Mouse (Mus musculus) left cerebral cortex, adult 2 months (tissue): ENCODE measurements around the gene Olfr1417. TPM values are rescaled to one million over a fixed set of nuclear protein-coding genes. Genes with fewer than 3 reads are reported as not detected.
"Not testable (repeated sequence)": the region's sequence is repeated elsewhere in the genome, so short reads cannot be mapped to it uniquely, and the experiment has no call there.

Source experiments
- DNase-seq, 2 experiments: peaks; one replicate each; pipeline ENCODE4 v3.0.0; 2021 to 2022; ENCODE audit warnings: low spot score in 2 of 2, mixed read lengths in 1 of 2; ENCODE audit errors: extremely low spot score in 1 of 2
- H3K27ac ChIP-seq: fragments of 200-600 bp; 2 replicates; pipeline ENCODE4 v1.8.1; 2022
- H3K4me3 ChIP-seq: fragments of 200-600 bp; 2 replicates; pipeline ENCODE4 v1.8.1; 2022
- CTCF ChIP-seq: fragments of 200-600 bp; IDR thresholded peaks from 2 replicates; pipeline ENCODE4 v1.8.1; 2022; ENCODE audit warnings: antibody characterized with exemption, mild to moderate bottlenecking, moderate library complexity
- intact Hi-C: fragments of 180-260 bp; cut with DNase I; formaldehyde crosslinking; loops from one replicate; pipeline ENCODE4 v1.15.1; 2025
- long read RNA-seq, 2 experiments: library from polyadenylated mRNA; stranded (forward); transcript quantifications; one replicate each; pipeline ENCODE4 v2.0.0; 2021; ENCODE audit warnings: borderline mapping rate in 2 of 2
- total RNA-seq, 2 experiments: library from RNA; stranded (reverse); gene quantifications; 2 replicates each; pipeline ENCODE4 v1.2.3; 2021

Gene Olfr1417
- not detected for total RNA-seq
- long read RNA-seq, experiment 1 = 0 reads
- long read RNA-seq, experiment 2 = 0 reads

- intact Hi-C loops = no loop called here
- no peak within 1 kb of the TSS for H3K27ac ChIP-seq
- H3K4me3 ChIP-seq = no peak within 1 kb of the TSS
- no peak for DNase-seq
- no peak for TF ChIP-seq CTCF
Measured at GRCm38 (mm10) chr19:11839119-11839518, at the start of gene Olfr1417. Olfr1417 (minus strand) TSS chr19:11839219.

- DNase-seq = no peak
- no peak within 1 kb of the TSS for H3K4me3 ChIP-seq
- intact Hi-C loops = no loop called here
- TF ChIP-seq CTCF = no peak
- H3K27ac ChIP-seq = no peak within 1 kb of the TSS
Measured at GRCm38 (mm10) chr19:11886265-11886664, 47.2 kb upstream of the Olfr1417 start, which contains the start of gene Olfr1420. Olfr1420 (plus strand) TSS chr19:11886565.

- DNase-seq, H3K27ac ChIP-seq, H3K4me3 ChIP-seq, intact Hi-C loops: not testable (repeated sequence)
Measured at GRCm38 (mm10) chr19:11878404-11878803, 39.4 kb upstream of the Olfr1417 start.

- Histone ChIP-seq H3K4me3 (no peak within 1 kb of the TSS), H3K27ac (no peak within 1 kb of the TSS)
- intact Hi-C loops = no loop called here
- TF ChIP-seq CTCF = no peak
- DNase-seq = no peak
Measured at GRCm38 (mm10) chr19:11875006-11875405, 36.0 kb upstream of the Olfr1417 start, which contains the start of gene Olfr1419. Olfr1419 (minus strand) TSS chr19:11875106.

- H3K27ac ChIP-seq = no peak overlapping the region
- no peak for DNase-seq
- TF ChIP-seq CTCF = no peak; the same call in 1 of the 2 replicates
- no peak overlapping the region for H3K4me3 ChIP-seq
- intact Hi-C loops = no loop called here
Measured at GRCm38 (mm10) chr19:11867837-11868236, 28.8 kb upstream of the Olfr1417 start.

- no peak for DNase-seq
- no peak within 1 kb of the TSS for H3K4me3 ChIP-seq
- no peak for TF ChIP-seq CTCF
- intact Hi-C loops = no loop called here
- no peak within 1 kb of the TSS for H3K27ac ChIP-seq
Measured at GRCm38 (mm10) chr19:11860966-11861365, 21.9 kb upstream of the Olfr1417 start, which contains the start of gene Olfr1418. Olfr1418 (minus strand) TSS chr19:11861066.

- intact Hi-C loops = no loop called here
- Histone ChIP-seq H3K4me3 (no peak overlapping the region), H3K27ac (no peak overlapping the region)
- no peak for DNase-seq
- TF ChIP-seq CTCF = no peak
Measured at GRCm38 (mm10) chr19:11856506-11856905, 17.5 kb upstream of the Olfr1417 start.

GRCm38 (mm10) chr19:11854821-11855220 is 15.8 kb upstream of the Olfr1417 start:
- intact Hi-C loops = no loop called here
- DNase-seq = no peak
- no peak for TF ChIP-seq CTCF
- Histone ChIP-seq H3K27ac (no peak overlapping the region), H3K4me3 (no peak overlapping the region)

- H3K27ac ChIP-seq = no peak overlapping the region
- no peak overlapping the region for H3K4me3 ChIP-seq
- intact Hi-C loops = no loop called here
- no peak for DNase-seq
- no peak for TF ChIP-seq CTCF
Measured at GRCm38 (mm10) chr19:11852652-11853051, 13.6 kb upstream of the Olfr1417 start.

GRCm38 (mm10) chr19:11846333-11846732 is 7.3 kb upstream of the Olfr1417 start:
- TF ChIP-seq CTCF = no peak
- intact Hi-C loops = no loop called here
- no peak for DNase-seq
- Histone ChIP-seq H3K4me3 (no peak overlapping the region), H3K27ac (no peak overlapping the region)

GRCm38 (mm10) chr19:11823346-11824065 is 15.5 kb downstream of the Olfr1417 start:
- Histone ChIP-seq H3K27ac (no peak overlapping the region), H3K4me3 (no peak overlapping the region)
- intact Hi-C loops = no loop called here
- no peak for DNase-seq
- TF ChIP-seq CTCF = no peak

GRCm38 (mm10) chr19:11820211-11820610 is 18.8 kb downstream of the Olfr1417 start:
- Histone ChIP-seq H3K4me3 (peak overlapping the region; percentile 87), H3K27ac (no peak overlapping the region)
- intact Hi-C loops = no loop called here
- no peak for DNase-seq
- no peak for TF ChIP-seq CTCF

- peak overlapping the region; percentile 87 for H3K4me3 ChIP-seq
- no peak overlapping the region for H3K27ac ChIP-seq
- peak; percentile 47 to 66 for DNase-seq
- intact Hi-C loops = loop anchor here (2.0 to 5.0 kb wide), 2 partner anchors 43 to 193 kb away; no protein-coding TSS in a partner anchor
- peak; percentile 58 for TF ChIP-seq CTCF
Measured at GRCm38 (mm10) chr19:11819800-11820199, 19.2 kb downstream of the Olfr1417 start.
